Mouse (Mus musculus): Measurements from ENCODE around the gene Coil. TPM values are rescaled to one million over a fixed set of nuclear protein-coding genes. Genes with fewer than 3 reads are reported as not detected.
A peak's percentile ranks its signal among the peaks of the same experiment; 100 is the strongest.

Coil gene
- polyA plus RNA-seq, 1 experiment from 2014 or later, result 21.3 TPM

DNA sequence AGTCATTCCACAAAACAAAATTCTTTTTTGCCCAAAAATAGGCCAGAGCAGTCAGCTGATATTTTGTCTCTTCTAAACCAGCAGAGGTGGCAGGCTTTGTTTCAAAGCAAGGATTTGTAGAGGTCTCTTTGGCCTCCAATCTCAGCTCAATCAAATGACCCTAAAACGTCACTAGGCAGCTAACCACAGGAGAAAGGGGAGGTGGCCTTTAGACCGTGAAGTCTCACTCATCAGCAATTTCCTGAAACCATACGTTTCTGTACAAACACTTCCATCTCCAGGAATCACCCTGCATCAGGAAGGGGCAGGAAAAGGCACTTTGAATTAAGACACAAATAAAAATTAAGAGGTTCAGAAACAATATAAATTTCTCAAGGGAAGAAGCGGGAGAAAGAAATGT lies 15.2 kb upstream of the Coil start:
- 1% methylated on average over 4 of the region's 4 CpGs for WGBS
- Histone ChIP-seq H3K4me2 (ENCODE audit: low read depth) (peak overlapping the region; percentile 47), H3K9ac (ENCODE audit: low read length) (peak overlapping the region; percentile 57), H3K4me3 (ENCODE audit: low read depth, low read length) (peak overlapping the region; percentile 41), H3K9me3 (ENCODE audit: control insufficient read depth, low read length) (no peaks in the 10 kb centered on the region), H3K27ac (ENCODE audit: low read depth, low read length) (no peak overlapping the region), H3K36me3 (ENCODE audit: control insufficient read depth, insufficient read depth, low read length) (peaks cover 2% of the 10 kb centered on the region; the same call in 1 of the 2 replicates), H3K4me1 (ENCODE audit: control insufficient read depth, insufficient read depth, low read length) (no peaks in the 10 kb centered on the region), H3K27me3 (ENCODE audit: control insufficient read depth, insufficient read depth, low read length) (no peaks in the 10 kb centered on the region)
- peak; percentile 35; the same call in 1 of the 2 replicates for ATAC-seq (ENCODE audit: insufficient read depth, low FRiP score, low TSS enrichment)
- peak; percentile 37 for DNase-seq (ENCODE audit: low spot score)

DNA sequence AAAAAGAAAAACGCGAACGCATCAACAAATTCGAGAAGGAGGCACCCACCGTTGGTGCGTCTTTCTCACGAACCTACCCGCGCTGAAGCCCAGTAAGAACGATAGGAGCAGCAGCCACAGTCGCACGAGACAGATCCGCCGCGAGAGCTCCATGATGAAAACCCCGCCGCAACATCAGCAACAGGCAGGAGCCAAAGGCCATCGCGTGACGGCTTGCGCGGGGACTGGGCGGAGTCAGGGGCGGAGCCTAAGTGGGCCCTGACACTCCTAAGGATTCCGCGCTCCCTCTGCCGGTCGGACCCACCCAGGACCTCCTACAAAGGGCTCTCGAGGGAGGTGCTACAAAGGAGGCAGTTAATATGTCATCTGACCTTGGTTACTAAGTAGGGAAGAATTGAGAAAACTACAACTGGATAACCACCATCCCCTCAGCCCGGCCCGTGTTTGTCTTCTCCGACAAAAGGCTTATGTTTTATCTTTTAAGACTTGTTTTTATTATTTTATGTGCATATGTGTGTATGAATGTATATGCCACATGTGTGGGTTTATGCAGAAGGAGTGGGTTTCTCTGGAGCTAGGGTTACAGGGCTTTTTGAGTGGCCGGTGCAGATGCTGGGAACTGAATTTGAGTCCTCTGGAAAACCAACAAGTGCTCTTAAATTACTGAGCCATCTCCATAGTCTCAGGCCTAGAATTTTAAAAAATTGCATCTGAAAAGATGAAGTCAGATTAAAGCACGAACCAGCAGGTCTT lies 14.7 kb upstream of the Coil start, which contains the start of gene Scpep1:
TSS of gene Scpep1 (minus strand) at position 249 of the 753 bp plus-strand sequence.
- Histone ChIP-seq H3K27ac (ENCODE audit: low read depth, low read length) (no peak within 1 kb of the TSS), H3K27me3 (ENCODE audit: control insufficient read depth, insufficient read depth, low read length) (no peaks in the 10 kb centered on the region), H3K4me3 (ENCODE audit: low read depth, low read length) (peak within 1 kb of the TSS; percentile 41), H3K9ac (ENCODE audit: low read length) (peak within 1 kb of the TSS; percentile 57), H3K4me1 (ENCODE audit: control insufficient read depth, insufficient read depth, low read length) (no peaks in the 10 kb centered on the region), H3K4me2 (ENCODE audit: low read depth) (peak within 1 kb of the TSS; percentile 47), H3K36me3 (ENCODE audit: control insufficient read depth, insufficient read depth, low read length) (peaks cover 2% of the 10 kb centered on the region; the same call in 1 of the 2 replicates), H3K9me3 (ENCODE audit: control insufficient read depth, low read length) (no peaks in the 10 kb centered on the region)
- DNase-seq (ENCODE audit: low spot score) (peak; percentile 98), ATAC-seq (ENCODE audit: insufficient read depth, low FRiP score, low TSS enrichment) (peak; percentile 94)
- WGBS, result 5% methylated on average over 34 of the region's 34 CpGs

DNA sequence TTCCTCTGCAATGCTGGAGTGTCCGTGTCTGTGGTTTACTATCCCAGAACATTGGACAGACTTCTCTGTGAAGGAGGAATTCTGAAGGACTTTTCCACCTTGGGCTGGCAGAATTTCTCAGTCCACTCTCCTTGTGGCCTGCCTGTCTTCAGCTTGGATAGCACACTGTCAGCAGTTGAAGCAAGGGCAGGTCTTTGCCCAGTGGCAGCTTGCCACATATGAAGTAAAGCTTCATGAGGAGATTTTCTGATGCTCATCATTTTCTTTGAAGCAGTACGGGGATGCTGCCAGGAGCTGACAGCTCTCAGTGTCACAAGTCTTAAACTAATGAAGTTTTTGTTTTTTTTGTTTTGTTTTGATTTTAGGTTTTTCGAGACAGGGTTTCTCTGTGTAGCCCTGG lies 11.2 kb upstream of the Coil start:
- Histone ChIP-seq H3K4me3 (ENCODE audit: low read depth, low read length) (no peak overlapping the region), H3K9me3 (ENCODE audit: control insufficient read depth, low read length) (no peaks in the 10 kb centered on the region), H3K27ac (ENCODE audit: low read depth, low read length) (no peak overlapping the region), H3K4me2 (ENCODE audit: low read depth) (no peak overlapping the region), H3K27me3 (ENCODE audit: control insufficient read depth, insufficient read depth, low read length) (no peaks in the 10 kb centered on the region), H3K9ac (ENCODE audit: low read length) (no peak overlapping the region), H3K36me3 (ENCODE audit: control insufficient read depth, insufficient read depth, low read length) (no peaks in the 10 kb centered on the region), H3K4me1 (ENCODE audit: control insufficient read depth, insufficient read depth, low read length) (no peaks in the 10 kb centered on the region)
- DNase-seq (ENCODE audit: low spot score) (no peak), ATAC-seq (ENCODE audit: insufficient read depth, low FRiP score, low TSS enrichment) (no peak)
- 86% methylated on average over 3 of the region's 3 CpGs for WGBS

DNA sequence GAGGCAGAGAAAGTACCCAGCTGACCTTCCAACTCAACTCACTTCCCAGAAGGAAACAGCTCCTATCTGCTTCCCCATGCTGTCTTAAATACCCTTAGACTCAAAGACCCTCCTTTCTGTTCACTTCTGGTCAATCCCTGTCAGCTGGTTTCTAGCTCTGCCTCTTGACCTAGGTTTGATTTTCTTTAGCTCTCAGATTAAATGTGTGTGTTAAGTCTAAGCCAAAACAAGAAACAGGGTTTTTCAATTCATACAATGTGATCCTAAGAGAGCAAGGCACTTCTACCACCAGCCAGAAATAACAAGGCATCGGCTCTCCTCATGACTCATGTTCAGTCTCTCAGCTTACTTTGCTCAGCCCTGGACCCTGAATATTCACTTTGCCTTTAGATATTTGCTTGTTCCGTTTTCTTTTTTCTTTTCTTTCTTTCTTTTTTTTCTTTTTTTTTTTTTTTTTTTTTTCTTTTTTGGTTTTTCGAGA lies 3.1 kb upstream of the Coil start, which contains the start of gene Elobl:
TSS of gene Elobl (minus strand) at position 51 of the 481 bp plus-strand sequence.
- Histone ChIP-seq H3K9ac (ENCODE audit: low read length) (no peak within 1 kb of the TSS), H3K27me3 (ENCODE audit: control insufficient read depth, insufficient read depth, low read length) (no peaks in the 10 kb centered on the region), H3K9me3 (ENCODE audit: control insufficient read depth, low read length) (no peaks in the 10 kb centered on the region), H3K27ac (ENCODE audit: low read depth, low read length) (no peak within 1 kb of the TSS), H3K36me3 (ENCODE audit: control insufficient read depth, insufficient read depth, low read length) (no peaks in the 10 kb centered on the region), H3K4me3 (ENCODE audit: low read depth, low read length) (no peak within 1 kb of the TSS), H3K4me2 (ENCODE audit: low read depth) (no peak within 1 kb of the TSS), H3K4me1 (ENCODE audit: control insufficient read depth, insufficient read depth, low read length) (no peaks in the 10 kb centered on the region)
- 98% methylated on average over 2 of the region's 3 CpGs for WGBS
- ATAC-seq (ENCODE audit: insufficient read depth, low FRiP score, low TSS enrichment) (no peak), DNase-seq (ENCODE audit: low spot score) (no peak)

DNA sequence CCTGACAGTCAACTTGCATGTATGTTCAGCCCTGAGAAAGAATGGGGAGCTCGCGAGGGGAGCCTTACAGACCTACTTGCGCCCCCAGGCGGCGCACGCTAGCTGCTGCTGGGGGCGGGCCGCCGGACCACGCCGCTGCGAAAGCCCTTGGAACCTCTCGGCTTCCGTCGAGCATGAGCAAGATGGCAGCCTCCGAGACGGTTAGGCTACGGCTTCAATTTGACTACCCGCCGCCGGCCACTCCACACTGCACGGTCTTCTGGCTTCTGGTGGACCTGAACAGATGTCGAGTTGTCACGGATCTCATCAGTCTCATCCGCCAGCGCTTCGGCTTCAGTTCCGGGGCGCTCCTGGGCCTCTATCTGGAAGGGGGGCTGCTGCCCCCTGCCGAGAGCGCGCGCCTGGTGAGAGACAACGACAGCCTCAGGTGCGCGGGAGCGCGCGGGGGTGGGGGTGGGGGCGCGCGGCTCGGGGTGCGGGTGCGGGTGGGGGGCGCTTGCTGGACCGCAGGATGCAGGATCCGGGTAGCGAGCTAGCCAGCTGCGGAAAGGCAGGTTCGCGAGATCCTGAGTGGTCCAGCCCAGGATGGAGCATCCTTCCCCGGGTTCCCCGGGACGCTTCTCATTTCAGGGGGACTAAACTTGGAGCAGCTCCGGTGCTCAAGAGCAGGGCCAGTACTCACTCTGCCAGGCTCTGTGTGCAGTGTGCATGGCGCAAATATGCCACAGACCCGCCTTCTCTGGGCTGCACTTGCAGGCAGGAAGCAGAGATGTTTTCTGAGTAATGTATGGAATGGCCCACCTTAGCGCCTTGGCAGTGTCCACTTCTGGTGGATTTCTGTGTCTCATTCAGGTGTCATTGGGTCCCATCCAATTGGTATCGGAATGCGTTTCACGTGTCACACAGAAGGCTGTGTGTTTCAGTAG lies 4.0 kb downstream of the Coil start:
- peak overlapping the region; percentile 85 for H3K27ac ChIP-seq (ENCODE audit: low read depth, low read length)
- peak overlapping the region; percentile 74 for H3K4me2 ChIP-seq (ENCODE audit: low read depth)
- DNase-seq (ENCODE audit: low spot score) (peak; percentile 96), ATAC-seq (ENCODE audit: insufficient read depth, low FRiP score, low TSS enrichment) (peak; percentile 79)
- H3K36me3 ChIP-seq (ENCODE audit: control insufficient read depth, insufficient read depth, low read length), result no peaks in the 10 kb centered on the region
- peak overlapping the region; percentile 70 for H3K4me3 ChIP-seq (ENCODE audit: low read depth, low read length)
- H3K27me3 ChIP-seq (ENCODE audit: control insufficient read depth, insufficient read depth, low read length), result no peaks in the 10 kb centered on the region
- WGBS, result 2% methylated on average over 62 of the region's 62 CpGs
- no peaks in the 10 kb centered on the region; the same call in 1 of the 2 replicates for H3K4me1 ChIP-seq (ENCODE audit: control insufficient read depth, insufficient read depth, low read length)
- H3K9me3 ChIP-seq (ENCODE audit: control insufficient read depth, low read length), result no peaks in the 10 kb centered on the region
- H3K9ac ChIP-seq (ENCODE audit: low read length), result peak overlapping the region; percentile 88

DNA sequence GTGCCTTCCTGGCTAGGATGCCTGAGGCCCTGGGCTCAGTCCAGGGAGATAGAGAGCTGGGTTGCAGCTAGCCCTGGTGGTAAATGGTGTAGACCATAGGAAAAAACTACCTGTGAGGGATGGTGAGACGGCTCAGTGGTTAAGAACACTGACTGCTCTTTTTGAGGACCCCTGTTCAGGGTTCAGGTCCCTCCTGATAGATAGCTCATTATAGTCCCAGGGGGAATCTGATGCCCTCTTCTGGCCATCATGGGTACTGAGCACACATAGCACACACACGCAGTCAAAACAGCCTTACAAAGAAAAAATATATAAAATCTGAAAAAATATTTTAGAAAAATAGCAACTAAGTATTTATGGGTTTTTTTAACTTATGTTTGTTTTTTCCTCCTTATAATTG lies 6.3 kb downstream of the Coil start:
- Histone ChIP-seq H3K4me2 (ENCODE audit: low read depth) (no peak overlapping the region), H3K4me3 (ENCODE audit: low read depth, low read length) (no peak overlapping the region), H3K36me3 (ENCODE audit: control insufficient read depth, insufficient read depth, low read length) (no peaks in the 10 kb centered on the region), H3K9ac (ENCODE audit: low read length) (no peak overlapping the region), H3K27me3 (ENCODE audit: control insufficient read depth, insufficient read depth, low read length) (no peaks in the 10 kb centered on the region), H3K4me1 (ENCODE audit: control insufficient read depth, insufficient read depth, low read length) (no peaks in the 10 kb centered on the region; the same call in 1 of the 2 replicates), H3K27ac (ENCODE audit: low read depth, low read length) (no peak overlapping the region), H3K9me3 (ENCODE audit: control insufficient read depth, low read length) (no peaks in the 10 kb centered on the region)
- 86% methylated on average over 2 of the region's 2 CpGs for WGBS
- no peak for DNase-seq (ENCODE audit: low spot score)
- ATAC-seq (ENCODE audit: insufficient read depth, low FRiP score, low TSS enrichment), result no peak

DNA sequence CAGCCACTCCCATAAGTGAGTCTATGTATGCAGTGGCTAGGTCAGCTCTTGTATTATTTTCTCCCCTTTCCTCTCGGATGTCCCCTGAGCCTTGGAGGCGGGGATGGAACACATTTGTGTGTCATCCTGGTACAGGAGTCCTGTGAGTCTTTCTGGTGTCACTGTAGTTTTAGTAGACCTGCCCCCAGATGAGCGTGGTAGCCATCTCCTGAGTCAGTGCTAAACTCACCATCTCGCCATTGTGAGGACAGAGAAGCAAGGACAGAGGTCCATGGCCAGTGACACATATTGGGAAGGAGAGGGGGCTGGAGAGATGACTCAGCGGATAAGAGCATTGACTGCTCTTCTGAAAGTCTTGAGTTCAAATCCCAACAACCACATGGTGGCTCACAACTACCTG lies 7.1 kb downstream of the Coil start:
- DNase-seq (ENCODE audit: low spot score), result no peak
- H3K4me2 ChIP-seq (ENCODE audit: low read depth), result no peak overlapping the region
- no peak overlapping the region for H3K27ac ChIP-seq (ENCODE audit: low read depth, low read length)
- H3K36me3 ChIP-seq (ENCODE audit: control insufficient read depth, insufficient read depth, low read length), result no peaks in the 10 kb centered on the region
- no peak overlapping the region for H3K9ac ChIP-seq (ENCODE audit: low read length)
- no peaks in the 10 kb centered on the region for H3K27me3 ChIP-seq (ENCODE audit: control insufficient read depth, insufficient read depth, low read length)
- H3K9me3 ChIP-seq (ENCODE audit: control insufficient read depth, low read length), result no peaks in the 10 kb centered on the region
- no peak for ATAC-seq (ENCODE audit: insufficient read depth, low FRiP score, low TSS enrichment)
- 94% methylated on average over 5 of the region's 5 CpGs for WGBS
- no peaks in the 10 kb centered on the region; the same call in 1 of the 2 replicates for H3K4me1 ChIP-seq (ENCODE audit: control insufficient read depth, insufficient read depth, low read length)
- no peak overlapping the region for H3K4me3 ChIP-seq (ENCODE audit: low read depth, low read length)

DNA sequence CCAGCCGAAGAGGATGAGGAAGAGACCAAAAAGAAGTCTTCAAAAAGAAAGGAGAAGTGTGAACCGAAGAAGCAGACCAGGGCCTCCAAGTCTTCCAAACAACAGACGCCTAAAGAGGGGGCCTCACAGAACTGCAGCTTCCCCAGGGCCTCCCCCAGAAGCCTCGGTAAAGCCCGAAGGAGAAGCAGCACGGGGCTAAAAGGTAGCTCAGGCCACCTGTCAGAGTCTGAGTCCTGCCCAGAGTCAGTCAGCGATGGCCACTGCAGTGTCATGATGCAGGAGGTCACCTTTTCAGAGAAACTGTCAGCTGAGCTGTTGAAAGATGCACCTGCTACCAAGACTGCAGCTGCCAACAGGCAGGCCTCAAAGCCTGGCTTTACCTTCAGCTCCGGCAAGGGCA lies 11.3 kb downstream of the Coil start:
- DNase-seq (ENCODE audit: low spot score), result no peak
- Histone ChIP-seq H3K27me3 (ENCODE audit: control insufficient read depth, insufficient read depth, low read length) (no peaks in the 10 kb centered on the region), H3K4me1 (ENCODE audit: control insufficient read depth, insufficient read depth, low read length) (no peaks in the 10 kb centered on the region), H3K4me2 (ENCODE audit: low read depth) (no peak overlapping the region), H3K27ac (ENCODE audit: low read depth, low read length) (no peak overlapping the region), H3K9me3 (ENCODE audit: control insufficient read depth, low read length) (no peaks in the 10 kb centered on the region), H3K4me3 (ENCODE audit: low read depth, low read length) (no peak overlapping the region), H3K9ac (ENCODE audit: low read length) (no peak overlapping the region), H3K36me3 (ENCODE audit: control insufficient read depth, insufficient read depth, low read length) (peaks cover 4% of the 10 kb centered on the region; the same call in 1 of the 2 replicates)
- no peak for ATAC-seq (ENCODE audit: insufficient read depth, low FRiP score, low TSS enrichment)
- WGBS, result 90% methylated on average over 8 of the region's 8 CpGs

Data from neural tube, embryonic 11.5 days (tissue).